Mouse (Mus musculus) cerebellum, adult 18-20 months (tissue): ENCODE data around the gene Gm10277.

Source experiments
- DNase-seq, 2 experiments: peaks; one replicate each; pipeline ENCODE4 v3.0.0; 2021

Gene Gm10277

GRCm38 (mm10) chr11:77787707-77788106, at the start of gene Gm10277:
Gm10277 (minus strand) TSS chr11:77787747.
- DNase-seq = no peak

DNA sequence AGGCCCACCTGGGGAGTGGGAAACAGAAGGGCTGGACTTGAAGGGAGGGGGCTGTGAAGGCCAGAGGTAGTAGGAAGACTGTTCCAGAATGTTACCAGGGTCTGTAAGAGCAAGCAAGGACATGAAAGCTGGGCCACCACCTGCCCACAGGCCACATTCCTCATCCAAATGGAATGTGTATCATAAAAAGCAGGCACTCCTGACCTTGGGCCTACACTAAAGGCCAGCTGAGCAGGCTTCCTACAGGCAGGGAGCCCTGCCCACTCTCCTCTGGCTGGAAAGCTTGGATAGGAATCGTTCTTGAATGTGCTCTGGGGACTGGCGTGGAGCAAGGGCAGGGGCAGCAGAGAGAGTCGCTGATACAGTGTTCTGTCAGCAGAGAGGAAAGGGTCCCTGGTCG, 49.2 kb upstream of the Gm10277 start:
- no peak for DNase-seq

GRCm38 (mm10) chr11:77836290-77836689, 48.7 kb upstream of the Gm10277 start:
- DNase-seq = no peak

GRCm38 (mm10) chr11:77835109-77835508, 47.6 kb upstream of the Gm10277 start:
- DNase-seq = no peak

DNA sequence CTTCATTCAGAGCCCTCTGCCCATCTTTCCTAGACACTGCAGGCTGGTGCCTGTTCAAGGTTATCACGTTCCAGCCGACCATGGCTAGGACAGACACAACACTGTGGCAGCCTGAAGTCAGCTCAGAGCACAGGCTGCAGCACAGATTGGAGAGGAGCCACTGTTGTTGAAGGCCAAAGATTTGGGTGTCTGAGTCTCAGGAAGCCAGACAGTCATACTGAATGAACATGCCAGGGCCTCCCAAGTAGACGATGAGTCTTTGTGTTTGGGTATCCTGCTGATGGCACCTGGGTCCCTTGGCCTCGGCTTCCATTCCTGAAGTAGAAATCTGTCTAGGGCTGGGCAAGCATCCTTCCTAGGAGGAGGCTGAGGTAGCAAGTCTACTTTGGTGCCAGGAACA, 45.0 kb upstream of the Gm10277 start:
- no peak for DNase-seq

DNA sequence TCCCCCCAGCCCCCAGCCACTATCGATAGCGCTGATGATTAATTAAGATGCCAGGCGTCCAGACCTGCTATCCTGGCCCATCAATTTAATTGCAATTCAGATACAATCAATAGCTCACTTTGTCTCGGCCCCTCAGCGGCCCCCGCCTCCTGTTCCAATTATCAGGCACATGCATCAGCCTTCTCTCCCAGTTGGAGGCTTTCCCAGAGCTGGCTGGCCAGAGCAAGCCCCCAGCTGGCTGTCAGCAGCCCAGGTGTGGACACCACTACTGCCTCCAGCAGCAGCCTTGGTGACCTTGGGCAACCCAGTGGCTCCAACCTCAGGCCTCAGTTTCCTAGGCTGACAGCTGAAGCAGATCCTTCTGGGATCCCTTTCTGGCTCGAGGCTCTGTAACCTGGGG, 43.3 kb upstream of the Gm10277 start:
- no peak for DNase-seq

GRCm38 (mm10) chr11:77829043-77829841, 41.7 kb upstream of the Gm10277 start:
- DNase-seq = no peak

- DNase-seq = no peak
Measured at GRCm38 (mm10) chr11:77828163-77828562, 40.6 kb upstream of the Gm10277 start.

DNA sequence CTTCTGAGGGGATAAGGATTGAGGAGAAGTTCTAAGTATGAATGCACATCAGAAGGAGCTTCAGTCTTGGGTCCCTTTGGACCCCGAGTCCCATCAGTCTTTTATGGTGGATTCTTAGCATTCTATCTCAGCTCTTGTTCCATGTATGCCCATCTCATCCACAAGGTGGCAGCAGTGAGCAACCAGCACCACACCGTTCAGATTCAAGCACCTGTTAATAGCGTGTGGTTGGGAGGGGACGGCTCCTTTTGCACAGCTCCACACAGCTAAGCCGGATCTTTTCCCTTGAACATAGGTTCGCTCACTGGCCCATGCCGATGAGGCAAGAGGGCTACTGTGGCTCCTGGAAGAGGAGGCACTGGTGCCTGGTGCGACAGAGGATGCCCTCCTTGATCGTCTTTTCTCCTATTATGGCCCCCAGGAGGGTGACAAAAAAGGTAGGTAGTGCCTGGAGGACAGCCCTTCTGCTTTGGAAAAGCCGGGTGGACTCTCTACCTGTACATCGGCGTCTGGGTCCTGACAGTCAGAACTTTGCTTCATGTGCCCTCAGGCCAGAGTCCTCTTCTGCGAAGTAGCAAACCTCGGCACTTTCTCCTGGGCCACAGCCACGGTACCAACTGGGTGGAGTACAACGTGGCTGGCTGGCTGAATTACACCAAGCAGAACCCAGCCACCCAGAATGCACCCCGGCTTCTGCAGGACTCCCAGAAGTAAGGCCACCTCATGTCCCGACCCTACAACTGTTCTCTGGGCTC, 39.9 kb upstream of the Gm10277 start:
- DNase-seq = peak; percentile 78 to 88

GRCm38 (mm10) chr11:77826311-77826710, 38.8 kb upstream of the Gm10277 start:
- no peak for DNase-seq

DNA sequence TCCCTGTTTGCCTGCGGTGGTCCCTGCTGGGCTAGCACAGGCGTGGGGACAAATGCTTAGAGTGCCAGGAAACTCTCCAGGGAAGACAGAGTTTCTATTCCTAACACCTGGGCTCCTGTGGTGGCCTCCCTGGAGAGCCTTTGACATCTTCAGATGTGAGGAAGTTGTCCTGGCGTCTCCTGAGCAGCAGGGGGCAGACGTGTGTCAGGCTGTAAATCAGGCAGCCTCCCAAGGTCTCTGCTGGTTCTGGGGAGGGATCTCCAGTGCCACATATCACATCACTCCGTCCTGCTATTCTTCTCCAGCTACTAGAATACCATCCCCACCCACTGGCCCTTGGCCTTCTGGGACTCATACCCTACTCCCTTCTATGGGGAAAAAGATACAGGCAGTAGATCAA, 38.3 kb upstream of the Gm10277 start:
- DNase-seq = peak; percentile 78 to 82

DNA sequence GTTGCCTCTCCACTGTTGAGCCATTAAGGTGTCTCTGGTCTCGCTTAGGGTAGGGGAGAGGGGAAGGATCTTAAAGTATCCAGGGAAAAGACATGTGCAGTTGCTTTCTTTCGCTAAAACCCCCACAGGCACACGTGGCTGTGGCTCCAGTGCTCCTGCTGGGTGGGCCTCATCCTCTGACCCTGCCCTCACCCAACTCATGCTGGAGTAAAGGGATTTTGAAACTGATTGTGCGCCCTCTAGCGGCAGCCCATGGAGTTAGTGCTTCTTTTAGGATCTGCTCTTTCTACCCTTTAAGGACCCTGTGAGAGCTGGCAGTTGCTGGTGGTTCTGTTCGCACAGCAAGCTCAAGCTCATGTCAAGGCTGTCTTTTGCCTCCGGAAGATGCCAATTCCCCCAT, 35.2 kb upstream of the Gm10277 start:
- peak; percentile 64 to 76 for DNase-seq

GRCm38 (mm10) chr11:77821648-77822047, 34.1 kb upstream of the Gm10277 start:
- peak; percentile 73 to 86 for DNase-seq

DNA sequence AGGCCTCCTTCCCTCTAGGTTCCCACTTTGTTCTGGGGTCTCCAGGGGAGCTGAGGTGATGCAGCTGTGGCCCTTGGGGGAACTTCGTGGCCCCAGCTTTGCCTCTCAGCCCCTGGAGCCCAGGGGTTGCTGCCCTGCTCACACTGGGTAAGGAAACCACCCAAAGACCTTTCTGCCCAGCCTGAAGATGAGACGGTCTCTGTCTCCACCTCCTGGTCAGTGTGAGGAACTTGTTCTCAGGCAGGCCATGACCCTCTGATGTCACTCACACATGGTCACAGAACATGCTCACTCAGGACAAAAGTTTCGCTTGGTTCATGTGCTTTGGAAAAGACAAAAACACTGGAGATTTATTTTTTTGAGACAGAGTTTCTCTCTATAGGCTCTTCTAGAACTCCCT, 28.5 kb upstream of the Gm10277 start:
- DNase-seq = peak; percentile 62 to 68

DNA sequence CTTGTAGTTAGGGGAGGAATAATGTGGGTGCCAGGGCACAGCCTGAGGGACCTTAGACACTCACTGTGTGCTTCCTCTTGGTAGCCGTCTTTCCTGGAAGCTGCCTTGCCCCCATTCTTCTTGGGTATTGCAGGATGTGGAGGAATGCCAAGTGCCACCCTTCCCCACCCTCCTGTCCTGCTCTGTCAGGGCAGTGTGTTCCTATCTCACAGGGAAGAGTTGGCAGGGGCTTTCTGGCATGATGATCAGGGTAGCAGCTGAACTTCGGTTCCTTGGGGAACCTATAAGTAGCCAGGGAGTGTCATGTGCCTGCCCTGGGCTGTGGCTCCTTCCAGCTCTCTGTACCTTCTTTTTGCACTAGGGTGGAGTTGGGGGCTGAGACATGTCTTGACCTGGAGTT, 26.4 kb upstream of the Gm10277 start:
- DNase-seq = no peak

DNA sequence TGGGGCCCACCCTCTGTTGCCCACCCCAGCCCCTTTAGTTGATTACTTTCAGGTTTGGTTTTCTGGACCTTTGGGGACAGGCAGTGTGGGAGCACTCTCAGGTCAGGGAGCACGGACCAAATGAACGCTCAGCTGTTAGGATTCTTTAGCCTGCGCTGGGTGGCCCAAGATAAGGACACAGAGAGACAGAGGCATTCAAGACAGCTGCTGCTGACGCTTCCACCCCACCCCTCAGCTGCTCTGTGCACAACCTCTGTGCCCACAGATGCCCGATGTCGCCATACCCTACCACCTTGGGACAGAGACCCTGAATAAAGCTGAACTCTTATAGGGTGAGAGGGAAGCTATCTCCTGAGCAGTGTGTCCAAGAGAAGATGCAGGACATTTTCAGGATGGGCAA, 22.5 kb upstream of the Gm10277 start:
- DNase-seq = no peak

GRCm38 (mm10) chr11:77809215-77809614, 21.7 kb upstream of the Gm10277 start:
- DNase-seq = no peak

DNA sequence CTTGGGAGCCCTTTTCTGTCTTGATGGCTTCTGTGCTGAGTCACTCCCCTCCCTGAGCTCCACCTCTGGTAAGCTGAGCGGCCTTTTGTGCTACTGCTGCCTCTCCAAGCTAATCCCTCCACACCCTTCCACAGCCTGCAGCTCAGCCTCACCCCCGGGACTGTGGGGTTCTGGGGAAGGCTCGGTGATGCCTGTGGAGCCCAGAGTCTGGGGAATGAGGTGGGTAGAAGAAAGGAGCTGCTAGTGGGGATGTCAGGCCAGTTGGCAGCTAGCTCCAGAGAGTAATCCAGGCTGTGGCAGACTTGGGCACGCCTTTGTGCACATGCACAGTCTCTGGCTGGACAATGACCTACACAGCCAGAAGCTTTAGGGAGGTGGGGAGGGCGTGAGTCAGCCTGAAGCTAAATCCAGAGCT, 20.5 kb upstream of the Gm10277 start:
- DNase-seq = peak in 1 of 2 experiments; percentile 41

DNA sequence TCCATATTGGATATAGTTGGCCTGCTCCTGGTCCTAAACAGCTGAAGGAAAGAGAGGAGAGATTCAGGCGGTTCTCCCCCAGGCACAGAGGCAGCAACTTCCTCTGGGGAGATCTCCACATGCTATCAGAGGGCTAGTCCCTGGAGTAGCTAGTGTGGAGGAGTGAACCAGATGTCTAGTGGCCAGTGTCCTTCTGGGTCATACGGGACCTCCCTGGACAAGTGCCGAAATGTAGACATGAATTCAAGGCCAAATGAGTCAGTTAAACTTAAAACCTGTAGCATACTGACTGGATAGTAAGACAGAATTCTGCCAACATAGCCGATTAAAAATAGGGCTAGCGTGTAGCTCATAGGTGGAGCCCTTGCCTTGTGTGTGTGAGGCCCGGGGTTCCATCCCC, 19.3 kb upstream of the Gm10277 start:
- no peak for DNase-seq

GRCm38 (mm10) chr11:77806218-77806617, 18.7 kb upstream of the Gm10277 start:
- peak in 1 of 2 experiments; percentile 45 for DNase-seq

GRCm38 (mm10) chr11:77802341-77802865, 14.9 kb upstream of the Gm10277 start:
- no peak for DNase-seq

GRCm38 (mm10) chr11:77800869-77801701, 13.5 kb upstream of the Gm10277 start:
- no peak for DNase-seq

- no peak for DNase-seq
Measured at GRCm38 (mm10) chr11:77800491-77800868, 12.9 kb upstream of the Gm10277 start.
